Mouse (Mus musculus) activated CD4-positive, CD25-positive, alpha-beta regulatory T cell, adult 4 months (primary cell): Measurements from ENCODE around the gene Fam110a. TPM values are rescaled to one million over a fixed set of nuclear protein-coding genes. Genes with fewer than 3 reads are reported as not detected.
"Not testable (repeated sequence)": the region's sequence is repeated elsewhere in the genome, so short reads cannot be mapped to it uniquely, and the experiment has no call there.

ENCODE experiments used
- ATAC-seq: one replicate; pipeline ENCODE4 v1.8.0; 2017
- polyA plus RNA-seq, 2 experiments: library from polyadenylated mRNA; unstranded; fragments of 100-300 nt; shearing (Covaris generic); gene quantifications; one replicate each; pipeline ENCODE4 v1.2.1; 2017

Fam110a gene
- 10 to 100 TPM; 15.2 to 27.5 TPM for polyA plus RNA-seq

DNA sequence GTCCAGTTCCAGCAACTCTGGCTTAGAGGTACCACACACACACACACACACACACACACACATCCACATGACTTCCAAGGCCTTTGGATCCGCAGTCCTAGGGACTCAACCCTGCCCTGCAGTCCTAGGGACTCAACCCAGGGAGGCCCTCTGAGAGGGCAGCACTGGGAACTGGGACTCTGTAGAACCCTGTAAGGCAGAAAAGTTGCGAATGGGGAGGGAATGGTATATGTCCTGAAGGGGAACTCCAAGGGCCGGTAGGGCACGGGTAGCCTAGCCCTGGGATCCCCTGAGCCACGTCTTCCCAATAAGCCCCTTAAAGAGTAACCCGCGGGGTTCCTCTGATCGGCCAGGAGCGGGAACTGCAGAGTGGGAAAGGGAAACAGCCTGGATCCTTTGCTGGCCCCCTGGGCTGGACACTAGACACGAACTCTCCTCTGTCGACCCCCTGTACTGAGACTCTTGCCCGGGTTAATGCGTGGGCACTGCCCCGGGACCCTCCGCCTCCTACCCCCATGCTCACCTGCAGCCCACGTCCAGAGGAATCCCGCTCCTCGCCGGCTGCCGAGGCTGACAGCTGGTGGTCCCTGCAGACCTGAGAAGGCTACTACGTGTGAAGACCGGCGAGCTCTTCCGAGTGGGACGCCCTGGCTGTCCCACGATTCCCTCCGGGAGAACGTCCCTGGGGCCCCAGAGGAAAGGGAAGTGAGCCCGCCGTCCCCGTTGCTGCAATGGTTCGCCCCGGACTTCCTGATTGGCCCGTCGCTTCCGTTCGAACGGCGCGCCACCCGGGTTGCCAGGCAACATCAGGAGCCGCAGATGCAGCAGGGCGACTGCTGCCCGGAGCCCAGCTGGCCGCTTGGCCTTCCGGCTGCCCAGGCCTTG, at the start of gene Fam110a:
Gene Fam110a (minus strand): TSS at position 750 of the 885 bp plus-strand sequence.
- peak; percentile 93 for ATAC-seq

DNA sequence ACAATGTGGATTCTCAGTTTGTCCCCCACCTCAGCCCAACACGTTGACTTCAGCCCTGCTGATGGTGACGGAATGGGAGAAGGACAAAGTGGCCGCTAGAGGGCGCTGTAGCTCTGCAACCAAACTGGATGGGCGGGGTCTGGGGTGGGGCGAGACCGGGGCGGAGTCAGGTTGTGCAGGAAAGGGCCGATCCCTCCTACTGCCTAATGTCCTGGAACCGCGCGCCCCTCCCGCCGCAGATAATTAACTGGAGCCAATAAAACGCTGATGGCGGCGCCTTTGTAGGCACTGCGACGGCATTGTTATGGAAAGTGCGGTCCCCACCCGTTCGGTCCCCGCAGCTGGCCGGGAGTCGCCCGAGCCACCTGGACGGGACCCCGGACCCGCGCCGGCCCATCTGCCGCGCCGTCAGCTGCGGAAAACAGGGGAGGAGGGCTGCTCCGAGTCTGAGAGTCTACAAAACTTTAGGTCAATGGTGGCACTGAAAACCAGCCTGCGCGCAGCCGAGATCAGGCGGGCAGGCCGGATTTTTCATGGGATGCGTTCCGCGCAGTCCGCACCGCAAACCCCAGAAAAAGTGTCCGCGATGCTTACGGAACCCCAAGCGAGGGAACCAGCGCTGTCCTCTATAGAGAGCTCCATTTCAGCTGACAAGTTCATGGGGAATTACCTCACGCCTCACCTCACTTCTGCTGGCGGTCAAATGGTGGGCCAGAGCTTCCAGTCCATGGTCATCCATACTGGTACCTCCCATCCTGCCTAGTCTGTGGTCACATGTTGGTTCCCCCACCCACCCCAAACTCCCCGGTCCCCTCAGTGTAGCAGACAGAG, 49.4 kb upstream of the Fam110a start:
- peak; percentile 94 for ATAC-seq

DNA sequence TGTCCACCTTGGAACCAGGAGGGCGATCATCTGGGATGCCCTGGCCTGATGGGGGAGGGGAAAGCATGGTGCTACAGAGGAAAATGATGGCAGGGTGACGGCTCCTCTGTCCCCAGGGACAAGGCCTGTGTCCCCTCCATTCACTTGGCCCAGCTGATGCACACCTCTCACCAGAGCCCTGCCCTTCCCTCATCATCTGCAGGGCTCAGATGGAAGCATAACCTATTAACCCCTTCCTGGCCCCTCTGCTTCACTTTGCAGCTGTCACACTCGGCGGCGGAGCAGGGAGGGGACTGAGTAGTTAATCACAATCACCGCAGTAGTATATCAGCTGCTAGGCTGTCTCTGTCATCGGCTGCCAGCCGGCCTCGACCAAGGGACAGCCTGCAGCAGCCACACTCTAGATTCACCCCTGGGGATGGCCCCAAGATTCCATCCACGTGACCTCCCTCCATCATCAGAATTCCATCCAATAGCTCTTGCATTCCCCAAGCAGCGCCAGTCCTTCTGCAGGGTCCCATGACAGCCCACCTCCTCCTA, 44.9 kb upstream of the Fam110a start:
- no peak for ATAC-seq

DNA sequence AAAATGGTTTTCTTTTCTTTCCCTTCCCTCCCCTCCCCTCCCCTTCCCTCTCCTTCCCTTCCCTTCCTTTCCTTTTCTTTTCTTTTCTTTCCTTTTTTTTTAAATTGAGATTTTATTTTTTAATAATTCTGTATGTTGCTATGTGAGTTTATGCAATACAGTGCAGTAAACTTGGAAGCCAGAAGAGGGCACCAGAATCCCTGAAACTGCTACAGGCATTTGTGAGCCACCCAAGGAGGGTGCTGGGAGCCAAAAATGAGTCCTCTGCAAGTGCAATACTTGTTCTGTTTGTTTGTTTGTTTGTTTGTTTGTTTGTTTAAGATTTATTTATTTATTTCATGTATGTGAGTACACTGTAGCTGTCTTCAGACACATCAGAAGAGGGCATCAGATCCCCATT, 42.0 kb upstream of the Fam110a start:
- no peak for ATAC-seq

DNA sequence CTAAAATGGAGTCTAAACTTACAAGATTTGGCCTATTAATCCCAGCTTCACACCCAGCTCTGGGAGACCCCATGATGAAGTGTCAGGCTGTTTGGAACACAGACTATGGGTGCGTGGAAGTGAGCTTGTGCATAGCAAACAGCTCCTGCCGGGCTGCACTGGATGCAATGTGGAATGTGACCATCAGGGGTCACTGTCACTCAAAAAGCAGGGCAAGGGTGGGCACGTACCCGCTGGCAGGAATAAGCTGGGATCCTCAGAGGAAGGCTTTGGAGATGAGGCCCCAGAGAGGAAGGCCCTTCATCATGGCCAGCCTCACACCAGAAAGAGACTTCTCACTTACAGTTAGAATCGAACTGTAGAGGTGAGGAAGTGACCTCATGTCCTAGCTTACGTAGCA, 40.2 kb upstream of the Fam110a start:
- no peak for ATAC-seq

DNA sequence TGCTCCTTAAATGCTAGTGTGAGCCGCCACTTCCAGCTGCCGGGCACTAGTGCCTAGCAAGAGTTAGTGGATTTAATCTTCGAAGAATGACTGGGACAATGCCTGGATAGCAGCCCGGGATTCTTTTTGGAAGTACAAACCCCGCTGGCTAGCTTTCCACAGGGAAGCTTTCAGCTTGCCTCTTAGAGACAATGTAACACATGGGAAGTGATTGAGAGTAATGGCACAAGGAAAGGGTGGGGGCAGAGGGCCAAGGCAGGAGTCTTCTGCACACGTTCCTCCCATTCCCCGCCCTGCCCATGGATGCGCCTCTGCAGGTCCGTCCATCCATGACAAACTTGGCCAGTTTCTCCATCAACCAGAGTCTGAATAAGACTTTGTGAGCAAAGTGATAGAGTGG, 36.6 kb upstream of the Fam110a start:
- no peak for ATAC-seq

DNA sequence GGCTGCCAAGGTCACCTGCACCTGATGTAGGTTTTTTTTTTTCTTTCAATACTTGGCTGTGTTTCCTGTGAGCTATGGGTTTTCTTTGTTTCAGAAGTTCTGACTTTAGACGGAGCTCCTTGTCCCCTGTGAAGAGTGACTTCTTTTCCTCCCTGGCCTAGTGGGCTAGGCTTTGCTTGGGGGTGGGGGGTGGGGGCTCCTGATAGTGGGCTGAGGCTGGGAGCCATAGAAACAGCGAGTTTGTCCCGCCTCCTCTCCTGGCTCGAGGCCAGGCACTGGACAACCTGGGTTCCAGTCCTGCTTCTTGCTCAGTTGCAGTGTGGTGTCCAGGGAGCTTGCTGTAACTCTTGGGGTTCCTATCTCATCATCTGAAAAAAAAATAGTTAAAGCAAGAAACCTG, 36.0 kb upstream of the Fam110a start:
- ATAC-seq, result no peak

DNA sequence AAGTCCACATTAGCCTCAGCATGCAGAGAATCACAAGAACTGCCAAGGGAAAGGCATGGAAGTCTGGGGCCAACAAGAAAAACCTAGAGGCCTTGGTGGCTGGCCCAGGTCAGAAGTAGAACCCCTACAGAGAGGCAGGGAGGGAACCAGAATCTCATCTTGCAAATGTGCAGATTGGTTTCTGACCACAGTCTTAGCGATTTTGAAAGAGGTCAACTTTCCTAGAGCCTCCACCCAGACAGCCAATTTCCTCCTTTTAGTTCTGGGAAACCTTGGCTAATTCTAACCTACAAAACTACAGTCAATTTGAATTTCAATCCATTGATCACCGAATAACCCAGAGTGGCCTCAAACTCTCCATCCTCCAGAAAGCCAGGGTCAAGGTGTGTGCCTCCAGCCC, 32.7 kb upstream of the Fam110a start:
- ATAC-seq, result no peak

DNA sequence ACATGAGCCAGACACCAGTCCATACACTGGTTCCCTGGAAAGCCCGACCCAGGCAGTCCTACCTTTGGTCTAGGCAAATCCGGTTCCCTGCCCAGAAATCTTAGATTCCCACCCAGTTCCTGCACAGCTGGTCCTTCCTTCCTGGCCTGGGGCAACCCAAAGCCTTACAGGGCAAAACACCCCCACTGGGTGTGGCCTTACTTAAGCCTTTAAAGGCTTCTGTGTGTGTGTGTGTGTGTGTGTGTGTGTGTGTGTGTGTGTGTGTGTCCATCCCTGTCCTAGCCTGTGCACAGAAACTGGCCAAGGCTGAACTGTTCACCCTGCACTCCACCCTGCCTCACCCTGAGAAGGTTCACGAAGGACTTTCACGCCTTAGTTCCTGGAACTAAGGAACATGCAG, 32.2 kb upstream of the Fam110a start:
- no peak for ATAC-seq

DNA sequence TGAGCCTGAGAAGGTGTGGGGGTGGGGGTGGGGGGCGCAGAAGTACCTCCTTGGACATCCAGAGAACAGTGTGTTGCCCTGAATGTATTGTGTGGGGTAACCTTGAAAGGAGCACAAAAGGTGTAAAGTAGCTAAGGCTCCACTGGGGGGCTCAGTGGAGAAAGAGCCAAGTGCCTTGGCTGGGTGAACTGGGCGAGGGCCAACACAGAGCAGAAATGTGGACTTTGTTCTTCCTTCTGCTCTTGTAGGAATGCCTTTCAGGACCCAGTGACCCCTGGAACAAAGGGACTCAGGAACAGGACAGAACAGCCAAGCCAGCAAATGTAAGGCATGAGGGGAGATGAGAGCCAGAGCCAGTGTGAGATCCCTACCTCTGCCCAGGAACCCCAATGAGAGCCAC, 31.7 kb upstream of the Fam110a start:
- ATAC-seq, result no peak

DNA sequence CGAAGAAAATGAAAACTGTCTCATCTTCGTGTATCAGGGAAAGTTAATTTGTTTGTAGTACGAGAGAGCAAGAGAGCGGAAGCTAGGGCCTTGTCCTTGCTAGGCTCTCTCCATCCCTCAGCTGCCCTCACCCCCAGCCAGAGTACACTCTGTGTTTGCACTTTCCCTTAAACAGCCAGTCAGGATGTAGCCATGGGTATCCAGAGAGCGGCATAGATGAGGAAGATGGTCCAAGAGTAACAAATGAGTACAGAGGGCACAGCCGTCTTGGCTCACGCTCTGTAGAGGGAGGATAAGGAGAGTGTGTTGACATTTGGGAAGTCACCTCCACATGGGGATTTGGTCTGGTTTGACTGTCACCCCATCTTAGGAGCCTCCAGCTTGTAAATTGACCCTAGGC, 30.6 kb upstream of the Fam110a start:
- ATAC-seq, result no peak

DNA sequence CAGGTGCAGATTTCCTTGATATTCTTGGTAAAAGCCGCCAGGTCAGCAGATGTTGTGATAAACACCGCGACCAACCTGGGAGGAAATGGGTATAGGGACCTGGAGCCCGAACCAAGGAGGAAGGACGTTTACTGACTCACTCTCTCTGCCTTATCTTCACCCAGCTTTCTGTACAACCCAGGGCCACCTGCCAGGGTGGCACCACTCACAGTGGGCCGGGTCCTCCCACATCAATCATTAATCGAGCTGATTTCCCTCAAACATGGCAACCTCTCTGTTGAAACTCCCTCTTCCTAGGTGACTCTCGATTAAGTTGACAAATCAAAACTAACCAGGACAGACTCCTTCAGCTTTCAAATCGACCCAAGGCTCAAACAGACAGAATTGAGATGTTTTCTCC, 30.2 kb upstream of the Fam110a start:
- no peak for ATAC-seq

DNA sequence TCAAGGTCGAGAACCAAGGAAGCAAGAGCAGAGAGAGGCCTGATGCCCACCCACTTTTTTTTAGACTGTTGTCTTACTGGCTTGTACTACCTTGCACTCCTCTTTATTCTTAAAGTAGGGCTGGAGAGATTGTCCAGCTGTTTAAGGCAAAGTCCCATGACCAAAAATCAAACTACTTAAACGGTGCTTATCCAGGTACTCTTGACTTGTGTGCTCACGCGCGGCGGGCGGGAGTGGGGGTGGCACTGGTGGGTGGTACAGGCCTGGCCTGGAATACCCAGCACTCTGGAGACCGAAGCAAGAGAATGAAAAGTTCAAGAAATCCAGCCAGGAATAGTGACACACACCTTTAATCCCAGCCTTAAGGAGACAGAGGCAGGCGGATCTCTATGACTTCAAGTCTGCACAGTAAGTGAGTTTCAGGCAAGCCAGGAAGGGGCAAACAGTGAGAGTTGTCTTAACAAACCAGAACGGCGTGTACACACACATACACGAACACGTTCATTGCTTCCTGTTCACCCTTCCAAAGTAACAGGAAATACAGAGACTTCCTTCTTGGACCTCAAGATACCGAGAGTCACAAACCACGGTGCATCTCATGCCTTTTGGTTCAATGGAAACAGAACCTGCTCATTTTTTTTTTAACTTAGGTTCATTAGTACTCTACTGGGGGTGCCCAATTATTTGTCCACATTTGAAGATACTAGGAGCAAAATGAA, 29.2 kb upstream of the Fam110a start:
- ATAC-seq, result no peak

DNA sequence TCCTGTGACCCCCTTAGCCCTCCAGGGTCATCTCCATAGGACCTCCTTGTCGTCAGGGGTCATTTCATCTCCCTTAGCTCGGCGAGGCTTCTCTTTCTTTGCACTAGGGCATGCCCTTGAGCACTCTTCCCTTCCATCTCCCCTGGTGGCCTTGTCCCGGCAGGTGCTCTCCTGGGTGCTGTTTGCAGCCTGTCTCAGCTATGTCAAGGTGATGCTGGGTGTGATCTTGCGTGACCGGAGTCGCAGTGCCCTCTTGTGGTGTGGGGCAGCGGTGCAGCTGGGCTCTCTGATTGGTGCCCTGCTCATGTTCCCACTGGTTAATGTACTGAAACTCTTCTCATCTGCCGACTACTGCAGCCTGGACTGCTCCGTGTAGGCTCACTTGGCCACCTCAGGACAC, 27.8 kb upstream of the Fam110a start:
- ATAC-seq, result no peak

DNA sequence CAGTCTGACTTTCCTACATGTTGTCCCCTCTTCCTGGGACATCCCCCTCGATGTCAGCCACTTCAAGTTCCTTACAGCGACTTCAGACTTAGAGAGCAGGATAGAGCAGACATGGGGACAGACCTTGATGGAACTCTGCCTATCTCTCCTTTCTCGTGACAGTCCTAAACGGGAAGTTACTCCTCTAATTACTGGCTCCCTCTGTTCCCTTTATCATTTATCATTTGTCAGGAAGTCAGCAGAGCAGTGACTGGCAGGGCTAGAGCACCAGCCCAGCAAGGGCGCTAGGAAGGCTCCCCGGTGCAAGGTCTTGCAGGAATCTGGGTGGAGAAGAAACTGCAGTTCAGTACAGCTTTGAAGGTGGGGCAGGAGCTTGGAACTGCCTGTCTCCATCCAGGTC, 22.5 kb upstream of the Fam110a start:
- no peak for ATAC-seq

DNA sequence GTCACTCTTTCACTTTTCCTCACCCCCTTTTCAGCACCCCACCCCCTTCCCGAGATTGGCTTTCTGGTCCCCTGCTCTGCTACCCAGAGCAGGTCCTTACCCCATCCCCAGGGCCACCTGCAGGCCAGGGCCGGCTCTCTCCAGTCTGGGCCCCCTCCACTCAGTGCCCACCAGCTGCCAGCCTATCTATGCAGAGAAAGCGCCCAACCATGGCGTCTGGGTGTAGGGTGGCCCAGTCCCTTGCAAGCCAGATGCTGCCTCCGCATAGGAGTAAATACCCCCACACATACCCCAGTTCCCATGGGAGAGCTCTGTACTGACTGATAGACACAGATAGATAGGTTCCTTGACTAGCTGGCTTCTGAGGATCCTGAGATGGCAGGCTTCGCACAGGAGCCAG, 20.7 kb upstream of the Fam110a start:
- no peak for ATAC-seq

DNA sequence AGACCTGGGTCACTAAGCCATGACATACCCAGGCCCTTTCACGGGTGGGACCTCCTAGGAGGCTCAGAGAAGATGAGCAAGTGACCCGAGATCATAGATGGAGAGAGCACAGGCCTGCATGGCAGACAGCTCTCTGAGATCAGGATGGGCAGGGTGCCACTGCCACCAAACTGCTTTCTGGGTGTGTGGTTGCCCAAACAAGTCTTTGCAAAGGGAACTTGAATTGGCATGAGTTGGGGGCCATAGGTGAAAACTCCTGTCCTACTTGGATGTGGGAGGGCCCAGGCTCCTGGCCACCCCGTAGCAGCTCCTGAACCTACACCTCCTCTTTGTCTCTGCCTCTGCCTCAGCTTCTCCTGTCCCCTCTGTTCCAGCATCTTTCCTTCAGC, 20.3 kb upstream of the Fam110a start:
- no peak for ATAC-seq

DNA sequence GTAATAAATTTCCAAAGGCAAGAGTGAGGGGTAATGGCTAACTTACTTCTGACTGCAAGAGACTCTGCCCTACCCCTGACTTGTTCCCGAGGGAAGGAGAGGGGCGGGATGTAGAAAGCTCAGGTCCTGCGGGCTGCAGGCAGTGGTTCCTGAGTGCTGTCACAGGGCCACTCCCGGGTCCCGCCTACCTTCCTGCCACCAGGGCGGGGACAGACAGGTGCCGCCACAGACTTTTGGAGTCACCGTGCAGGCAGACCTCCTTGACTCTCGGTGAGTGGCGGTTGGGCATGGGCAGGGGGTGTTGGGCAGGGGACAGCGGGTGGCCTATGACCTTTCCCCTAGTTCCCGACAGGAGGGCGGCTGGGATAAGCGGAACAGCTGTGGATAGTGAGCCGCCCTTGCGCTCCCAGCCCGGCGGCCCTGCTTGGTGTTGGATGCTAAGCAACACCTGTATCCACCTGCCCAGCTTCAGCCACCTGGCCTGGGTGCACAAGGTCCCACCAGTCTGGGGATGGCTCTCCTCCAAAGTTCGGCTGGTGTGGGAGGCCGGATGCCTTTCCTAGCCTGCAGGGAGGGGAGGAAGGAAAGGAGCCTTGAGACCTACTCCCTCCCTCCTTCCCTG, 19.8 kb upstream of the Fam110a start:
- no peak for ATAC-seq

DNA sequence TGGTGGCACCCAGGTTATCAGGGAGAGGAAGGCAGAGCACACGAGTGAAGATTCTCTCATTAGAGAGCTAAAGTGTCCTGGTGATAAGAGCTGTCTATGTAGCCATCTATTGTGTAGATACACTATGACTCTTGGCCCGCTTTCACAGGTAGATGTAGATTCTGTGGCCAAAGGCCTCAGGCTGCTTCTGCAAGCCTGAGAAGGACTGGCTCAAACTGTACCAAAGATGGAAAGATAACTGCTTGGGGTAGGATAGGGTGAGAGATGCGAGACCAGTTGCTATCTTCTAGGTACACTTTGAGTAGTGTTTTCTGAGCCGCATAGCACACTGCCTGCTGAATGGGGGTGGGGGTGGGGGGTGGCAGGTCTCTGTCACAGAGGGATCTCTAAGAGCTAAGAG, 18.9 kb upstream of the Fam110a start:
- ATAC-seq, result no peak

DNA sequence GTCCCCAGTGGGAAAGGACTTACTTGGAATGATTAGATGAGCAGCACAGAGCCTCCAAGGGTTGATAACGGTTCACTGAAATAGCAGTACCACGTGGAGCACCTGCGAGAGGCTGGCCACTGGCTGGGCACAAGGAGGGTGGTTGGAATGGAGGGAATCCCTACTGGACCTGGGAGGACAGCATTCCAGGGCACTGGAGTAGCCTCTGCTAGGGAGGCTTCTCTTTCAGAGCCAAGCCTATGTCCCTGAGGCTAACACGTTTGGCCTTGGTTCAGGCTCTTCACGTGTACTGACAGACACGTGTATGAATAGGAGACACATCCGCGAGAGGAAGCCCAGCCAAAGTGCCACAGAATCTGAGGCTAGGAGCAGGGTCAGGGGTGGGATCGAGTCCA, 18.5 kb upstream of the Fam110a start:
- no peak for ATAC-seq

DNA sequence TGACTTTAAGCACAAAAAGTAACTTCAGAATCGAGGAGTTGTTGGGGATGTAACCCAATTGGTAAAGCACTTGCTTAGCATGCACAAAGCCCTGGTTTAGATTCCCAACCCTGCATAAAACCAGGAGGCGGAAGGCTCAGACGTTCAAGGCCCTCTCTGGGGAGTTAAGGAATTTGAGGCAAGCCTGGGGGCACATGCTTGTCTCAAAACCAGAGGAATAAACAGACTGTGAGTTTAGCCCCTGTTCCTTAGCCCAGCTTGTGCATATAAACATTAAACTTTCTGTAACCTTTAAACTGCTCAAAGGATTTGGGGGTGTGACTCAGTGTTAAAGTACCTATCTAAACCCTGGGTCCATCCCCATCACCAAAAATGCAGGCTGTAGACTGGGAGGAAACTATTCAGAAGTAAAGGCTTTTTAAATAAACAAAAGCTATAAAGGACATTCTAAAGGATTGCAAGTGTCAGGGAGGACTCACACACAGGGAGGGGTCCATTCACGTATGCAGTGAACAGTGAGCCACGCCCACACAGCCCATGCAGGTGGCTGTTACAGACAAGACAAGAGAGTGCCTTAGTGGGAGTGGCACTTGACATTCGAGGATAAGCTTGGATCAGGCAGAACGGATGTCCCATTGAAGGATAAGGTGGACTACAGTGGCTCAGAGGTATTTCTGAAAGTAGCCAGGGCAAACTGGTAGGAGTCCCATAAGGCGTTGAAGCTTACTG, 17.9 kb upstream of the Fam110a start:
- ATAC-seq, result no peak

DNA sequence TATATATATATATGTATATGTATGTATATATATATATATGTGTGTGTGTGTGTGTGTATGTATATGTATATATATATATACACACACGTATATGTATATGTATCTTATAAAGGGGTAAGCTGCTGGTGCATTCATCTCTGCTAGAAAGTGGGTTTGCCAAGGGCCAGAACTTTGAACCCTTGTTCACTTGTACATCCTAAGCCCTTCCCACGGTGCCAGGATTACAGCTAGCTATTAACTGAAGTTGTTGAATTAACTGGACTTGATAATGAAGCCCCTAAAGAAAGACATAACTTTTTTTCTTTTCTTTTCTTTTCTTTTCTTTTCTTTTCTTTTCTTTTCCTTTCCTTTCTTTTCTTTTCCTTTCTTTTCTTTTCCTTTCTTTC, 17.2 kb upstream of the Fam110a start:
- not testable (repeated sequence) for ATAC-seq
